Mouse (Mus musculus): ENCODE measurements around the gene Ift140.

GRCm38 (mm10) chr17:25068690-25069089, 52.8 kb downstream of the Ift140 start:
- no peak for TF ChIP-seq RAD21 (IDR thresholded peaks at IDR 0.05; ENCODE audit: low read depth, low read length)
- no peak for TF ChIP-seq POLR2A (IDR thresholded peaks at IDR 0.05; ENCODE audit: control insufficient read depth in 1 of 2, insufficient read depth in 1 of 2, low read depth in 1 of 2, low read length in 2 of 2, poor library complexity in 1 of 2)
- no peak for TF ChIP-seq CTCF (IDR thresholded peaks at IDR 0.05 in 2 of 3, conservative IDR thresholded peaks at IDR 0.05 in 1 of 3; ENCODE audit: control insufficient read depth in 1 of 3, insufficient read depth in 1 of 3, low read depth in 2 of 3, low read length in 3 of 3, poor library complexity in 1 of 3, severe bottlenecking in 1 of 3)
- TF ChIP-seq NRF1 (IDR thresholded peaks at IDR 0.05; ENCODE audit: insufficient read depth, low read depth, low read length, poor library complexity, severe bottlenecking) = no peak
- TF ChIP-seq ZKSCAN1 (IDR thresholded peaks at IDR 0.05; ENCODE audit: low read depth, low read length) = no peak
- no peak for TF ChIP-seq POLR2AphosphoS5 (IDR thresholded peaks at IDR 0.05; ENCODE audit: borderline replicate concordance, low read depth, low read length)
- TF ChIP-seq GATA1 (IDR thresholded peaks at IDR 0.05; ENCODE audit: low read depth, low read length) = no peak
- no peak for TF ChIP-seq NELFE (IDR thresholded peaks at IDR 0.05; ENCODE audit: low read depth, low read length)
- TF ChIP-seq TCF12 (IDR thresholded peaks at IDR 0.05; ENCODE audit: low read depth, low read length) = no peak
- no peak for TF ChIP-seq USF1 (IDR thresholded peaks at IDR 0.05; ENCODE audit: low read depth, low read length)
- no peak for TF ChIP-seq MAZ (IDR thresholded peaks at IDR 0.05; ENCODE audit: low read depth, low read length)
- no peak for TF ChIP-seq EP300 (IDR thresholded peaks at IDR 0.05; ENCODE audit: low read depth in 1 of 2, low read length in 2 of 2)
- TF ChIP-seq ZC3H11A (IDR thresholded peaks at IDR 0.05; ENCODE audit: low read depth, low read length) = no peak

All from MEL (cell line).